Mouse (Mus musculus): ENCODE results near the gene Gm11758. TPM values are rescaled to one million over a fixed set of nuclear protein-coding genes. Genes with fewer than 3 reads are reported as not detected.
"Not testable (repeated sequence)": the region's sequence is repeated elsewhere in the genome, so short reads cannot be mapped to it uniquely, and the experiment has no call there.

Gm11758 gene
- total RNA-seq (2021): not detected
- long read RNA-seq, experiment 1: 0 reads
- long read RNA-seq, experiment 2: 0 reads

GRCm38 (mm10) chr4:73876166-73876565, at the start of gene Gm11758:
Gene Gm11758 (minus strand): TSS chr4:73876266.
- DNase-seq (ENCODE audit: low spot score in 2 of 2): not testable (repeated sequence)

- not testable (repeated sequence) for DNase-seq (ENCODE audit: low spot score in 2 of 2)
Observed at GRCm38 (mm10) chr4:73920660-73921059, 44.6 kb upstream of the Gm11758 start, which contains the start of gene Gm11756. Gene Gm11756 (minus strand): TSS chr4:73920760.

GRCm38 (mm10) chr4:73905853-73906252, 29.8 kb upstream of the Gm11758 start, which contains the start of gene Gm13871:
Gene Gm13871 (minus strand): TSS chr4:73905953.
- not testable (repeated sequence) for DNase-seq (ENCODE audit: low spot score in 2 of 2)

GRCm38 (mm10) chr4:73891012-73891411, 14.9 kb upstream of the Gm11758 start, which contains the start of gene Gm11757:
Gene Gm11757 (minus strand): TSS chr4:73891112.
- not testable (repeated sequence) for DNase-seq (ENCODE audit: low spot score in 2 of 2)

GRCm38 (mm10) chr4:73826587-73826986, 49.5 kb downstream of the Gm11758 start:
- no peak for DNase-seq (ENCODE audit: low spot score in 2 of 2)

Other genes starting within 250 kb of the Gm11758 start
- not detected for gene Gm11236, start 238.1 kb downstream of the Gm11758 start, total RNA-seq (2021)
- gene Gm11239, start 207.9 kb downstream of the Gm11758 start, total RNA-seq (2021): not detected
- not detected for gene Gm428, start 192.8 kb downstream of the Gm11758 start, total RNA-seq (2021)
- gene Rasef, start 85.3 kb downstream of the Gm11758 start, total RNA-seq (2021): under 1 TPM; 0.22 to 0.39 TPM
- not detected for gene Gm11757, start 14.8 kb upstream of the Gm11758 start, total RNA-seq (2021)
- gene Gm13871, start 29.7 kb upstream of the Gm11758 start, total RNA-seq (2021): not detected
- not detected for gene Gm11756, start 44.5 kb upstream of the Gm11758 start, total RNA-seq (2021)
- gene 2310002L09Rik, start 74.6 kb upstream of the Gm11758 start, total RNA-seq (2021): 10 to 100 TPM; 22.9 to 25.2 TPM
- gene Frmd3, start 137.2 kb upstream of the Gm11758 start, total RNA-seq (2021): 1 to 10 TPM; 2.8 to 3.1 TPM

Measured in gastrocnemius, postnatal 4 days (tissue).